Mouse (Mus musculus): ENCODE results near the gene Atp13a4.

Gene Atp13a4

GRCm38 (mm10) chr16:29544829-29545228 is at the start of gene Atp13a4:
TSS of gene Atp13a4 (minus strand) at chr16:29544864.
- no peak for DNase-seq (ENCODE audit: low read depth, low spot score)

GRCm38 (mm10) chr16:29592171-29592570 is 47.5 kb upstream of the Atp13a4 start:
- DNase-seq (ENCODE audit: low read depth, low spot score) = no peak

- DNase-seq (ENCODE audit: low read depth, low spot score) = peak; percentile 12
Measured at GRCm38 (mm10) chr16:29579787-29580176, 35.1 kb upstream of the Atp13a4 start.

GRCm38 (mm10) chr16:29579167-29579786 is 34.6 kb upstream of the Atp13a4 start, which contains the start of gene Opa1:
TSS of gene Opa1 (plus strand) at chr16:29579334.
- peak; percentile 97 for DNase-seq (ENCODE audit: low read depth, low spot score)

GRCm38 (mm10) chr16:29575620-29576019 is 31.0 kb upstream of the Atp13a4 start:
- DNase-seq (ENCODE audit: low read depth, low spot score) = peak; percentile 43

GRCm38 (mm10) chr16:29574013-29574412 is 29.3 kb upstream of the Atp13a4 start:
- no peak for DNase-seq (ENCODE audit: low read depth, low spot score)

GRCm38 (mm10) chr16:29560869-29561268 is 16.2 kb upstream of the Atp13a4 start:
- peak; percentile 72 for DNase-seq (ENCODE audit: low read depth, low spot score)

- DNase-seq (ENCODE audit: low read depth, low spot score) = peak; percentile 70
Measured at GRCm38 (mm10) chr16:29560454-29560853, 15.8 kb upstream of the Atp13a4 start.

- no peak for DNase-seq (ENCODE audit: low read depth, low spot score)
Measured at GRCm38 (mm10) chr16:29559667-29560066, 15.0 kb upstream of the Atp13a4 start.

GRCm38 (mm10) chr16:29541261-29541683 is 3.4 kb downstream of the Atp13a4 start:
- no peak for DNase-seq (ENCODE audit: low read depth, low spot score)

- no peak for DNase-seq (ENCODE audit: low read depth, low spot score)
Measured at GRCm38 (mm10) chr16:29539906-29540305, 4.8 kb downstream of the Atp13a4 start.

- no peak for DNase-seq (ENCODE audit: low read depth, low spot score)
Measured at GRCm38 (mm10) chr16:29536411-29537204, 8.1 kb downstream of the Atp13a4 start.

- DNase-seq (ENCODE audit: low read depth, low spot score) = no peak
Measured at GRCm38 (mm10) chr16:29535866-29536265, 8.8 kb downstream of the Atp13a4 start.

GRCm38 (mm10) chr16:29533641-29534040 is 11.0 kb downstream of the Atp13a4 start:
- no peak for DNase-seq (ENCODE audit: low read depth, low spot score)

GRCm38 (mm10) chr16:29527085-29527484 is 17.6 kb downstream of the Atp13a4 start:
- DNase-seq (ENCODE audit: low read depth, low spot score) = no peak

GRCm38 (mm10) chr16:29526585-29526984 is 18.1 kb downstream of the Atp13a4 start:
- DNase-seq (ENCODE audit: low read depth, low spot score) = no peak

GRCm38 (mm10) chr16:29512495-29512894 is 32.2 kb downstream of the Atp13a4 start:
- DNase-seq (ENCODE audit: low read depth, low spot score) = no peak

GRCm38 (mm10) chr16:29510743-29511142 is 33.9 kb downstream of the Atp13a4 start:
- no peak for DNase-seq (ENCODE audit: low read depth, low spot score)

- DNase-seq (ENCODE audit: low read depth, low spot score) = no peak
Measured at GRCm38 (mm10) chr16:29509881-29510280, 34.8 kb downstream of the Atp13a4 start.

GRCm38 (mm10) chr16:29504671-29505070 is 40.0 kb downstream of the Atp13a4 start:
- no peak for DNase-seq (ENCODE audit: low read depth, low spot score)

GRCm38 (mm10) chr16:29504198-29504597 is 40.5 kb downstream of the Atp13a4 start:
- no peak for DNase-seq (ENCODE audit: low read depth, low spot score)

GRCm38 (mm10) chr16:29491031-29491430 is 53.6 kb downstream of the Atp13a4 start:
- DNase-seq (ENCODE audit: low read depth, low spot score) = no peak

GRCm38 (mm10) chr16:29481439-29481838 is 63.2 kb downstream of the Atp13a4 start:
- no peak for DNase-seq (ENCODE audit: low read depth, low spot score)

Data from R1 (cell line).